Mouse (Mus musculus) embryonic fibroblast, embryonic 13.5 days (primary cell): ENCODE data around the gene Nlrc5.

Source experiments
- CTCF ChIP-seq: IDR thresholded peaks from 2 replicates; pipeline ENCODE4 v1.5.1; 2011; ENCODE audit warnings: mild to moderate bottlenecking, control low read depth, low read length, moderate library complexity, borderline replicate concordance; ENCODE audit not compliant: insufficient read depth
- POLR2A ChIP-seq: IDR thresholded peaks from 2 replicates; pipeline ENCODE4 v1.6.1; 2011; ENCODE audit warnings: low read depth, mild to moderate bottlenecking, control low read depth, low read length, moderate library complexity

DNA sequence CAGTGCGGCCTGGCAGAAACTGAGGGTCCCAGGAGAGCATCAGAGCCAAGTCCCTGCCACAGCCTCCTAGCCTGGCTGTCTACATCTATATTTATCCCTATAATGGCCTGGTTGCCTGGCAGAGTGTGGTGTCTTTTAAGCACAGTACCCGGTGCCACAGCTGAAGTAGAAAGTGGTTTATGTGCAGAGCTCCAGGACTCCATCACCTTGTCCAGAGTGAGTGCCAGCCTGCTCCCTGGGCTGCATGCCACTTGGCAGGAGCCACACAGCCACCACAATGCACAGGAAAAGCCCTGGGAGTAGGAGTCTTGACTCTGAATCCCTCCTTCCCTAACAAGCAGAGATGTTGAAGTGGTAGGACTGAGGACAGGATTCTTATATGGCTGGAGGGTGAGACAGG lies 103.3 kb downstream of the Nlrc5 start:
- TF ChIP-seq CTCF (no peak), POLR2A (no peak)
